Mouse (Mus musculus) bone marrow macrophage, adult 2 months (primary cell): ENCODE results near the gene Pde4a.

ENCODE experiments used
- CTCF ChIP-seq: IDR thresholded peaks from 2 replicates; pipeline ENCODE4 v1.5.1; 2012; ENCODE audit warnings: low read depth, mild to moderate bottlenecking, low read length, moderate library complexity
- POLR2A ChIP-seq: IDR thresholded peaks from 2 replicates; pipeline ENCODE4 v1.6.1; 2012; ENCODE audit warnings: mild to moderate bottlenecking, low read depth, low read length, borderline replicate concordance

DNA sequence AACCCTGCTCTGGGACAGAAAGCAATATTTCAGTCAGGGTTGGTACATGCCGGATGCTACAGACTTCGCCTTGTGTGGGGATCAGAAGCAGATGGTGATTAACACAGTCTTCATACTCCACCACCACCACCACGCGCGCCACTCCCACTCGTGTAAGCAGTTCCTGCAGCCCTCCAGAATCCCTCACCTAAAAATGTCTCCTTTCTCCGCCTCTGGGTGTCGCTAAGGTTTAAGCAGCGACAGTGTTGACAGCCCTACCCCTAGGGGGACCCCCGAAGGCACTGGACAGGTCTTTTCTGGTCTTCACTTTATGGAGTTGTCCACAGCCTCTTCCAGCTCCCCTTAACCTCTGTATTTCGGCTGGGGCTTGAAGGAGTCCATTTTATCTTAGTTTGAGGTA lies 12.8 kb upstream of the Pde4a start:
- TF ChIP-seq CTCF (peak; percentile 45), POLR2A (no peak)
